Mouse (Mus musculus) adipocyte (in vitro differentiated cells): ENCODE data around the gene Ech1.

Experiments
- DNase-seq: peaks from one replicate; pipeline ENCODE4 v3.0.0-alpha.2; 2016; ENCODE audit warnings: low spot score

Ech1 gene

GRCm38 (mm10) chr7:28824941-28825685 is at the start of gene Ech1:
TSS of gene Ech1 (plus strand) at chr7:28825217.
- DNase-seq = peak; percentile 99

DNA sequence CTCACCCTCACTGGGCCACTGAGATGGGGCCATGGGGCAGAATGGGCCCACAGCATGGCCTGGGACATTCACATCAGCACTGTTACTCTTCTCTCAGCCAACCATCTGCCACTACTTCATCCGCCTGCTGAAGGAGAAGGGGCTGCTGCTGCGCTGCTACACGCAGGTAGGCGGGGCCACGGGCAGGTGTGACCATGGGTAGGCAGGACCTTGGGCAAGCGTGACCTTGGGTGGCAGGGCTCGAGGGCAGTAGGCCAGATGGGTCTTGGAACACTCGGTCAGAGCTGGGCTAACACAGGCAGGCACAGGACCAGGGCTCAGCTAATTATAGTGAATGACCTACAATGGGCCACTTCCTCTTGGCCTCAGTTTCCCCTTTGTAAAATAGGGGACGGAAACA is 46.2 kb upstream of the Ech1 start:
- no peak for DNase-seq

DNA sequence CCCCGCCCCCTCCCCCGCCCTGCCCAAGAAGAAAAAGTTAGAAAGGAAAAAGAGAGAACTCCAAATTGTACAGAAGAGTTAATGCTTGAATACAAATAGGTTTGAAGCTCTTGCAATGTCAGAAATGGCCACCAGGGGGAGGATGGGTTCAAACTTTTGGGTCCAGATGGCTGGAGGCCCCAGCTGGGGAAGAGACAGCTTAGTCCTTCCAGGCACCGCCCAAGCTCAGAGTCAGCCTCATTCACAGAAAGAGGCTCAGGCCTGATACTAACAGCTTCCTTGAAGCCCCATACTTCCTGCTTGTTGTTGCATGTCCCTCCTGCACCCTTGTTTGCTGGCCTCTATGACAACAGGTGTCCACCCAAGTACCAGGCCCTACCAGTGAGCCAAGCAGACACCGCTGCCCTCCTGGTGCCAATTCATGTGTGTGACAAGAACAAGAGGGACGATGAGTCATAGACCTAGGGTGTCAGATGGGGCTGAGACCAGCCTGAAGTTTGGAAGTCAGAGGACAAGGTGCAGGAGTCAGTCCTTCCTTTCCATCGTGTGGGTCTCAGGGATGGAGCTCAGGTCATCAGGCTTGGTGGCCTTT is 44.9 kb upstream of the Ech1 start:
- DNase-seq = peak; percentile 92

DNA sequence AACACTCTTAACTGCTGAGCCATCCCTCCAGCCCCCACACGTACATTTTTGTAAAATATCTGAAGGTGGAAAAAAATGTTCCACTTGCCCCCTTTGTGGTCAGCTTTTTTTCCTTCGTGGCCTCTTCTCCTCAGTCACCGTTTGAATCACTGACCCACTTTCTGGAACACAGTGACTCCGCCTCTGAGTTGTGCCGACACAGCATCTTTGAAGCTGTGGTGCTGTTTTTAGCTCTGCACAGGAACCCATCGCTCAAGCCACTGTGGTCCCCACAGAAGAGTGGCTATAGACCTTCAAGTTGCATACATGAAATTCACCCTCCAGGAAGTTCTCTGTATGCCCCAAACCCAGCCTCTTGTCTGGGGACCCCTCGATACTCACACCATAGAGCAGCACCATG is 44.2 kb upstream of the Ech1 start:
- DNase-seq = no peak

DNA sequence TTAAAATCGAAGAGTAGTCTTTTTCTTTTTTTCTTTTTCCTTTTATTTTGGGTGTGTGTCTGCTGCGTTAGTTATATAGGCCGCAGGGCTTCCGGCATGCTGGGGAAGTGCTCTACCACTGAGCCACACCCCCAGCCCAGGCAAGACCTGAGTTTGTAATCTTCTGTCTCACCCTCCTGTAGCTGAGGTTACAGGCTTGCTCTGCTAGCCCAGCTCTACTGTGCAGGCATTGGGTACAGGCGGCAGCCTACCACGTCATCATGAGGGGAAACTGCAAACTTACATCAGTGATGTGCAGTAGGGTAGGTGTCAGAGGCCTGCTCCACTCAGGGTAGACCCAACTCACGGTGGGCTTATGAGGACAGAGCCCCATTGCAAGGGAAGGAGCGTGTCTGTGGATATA is 43.8 kb upstream of the Ech1 start:
- no peak for DNase-seq

GRCm38 (mm10) chr7:28785161-28785560 is 39.9 kb upstream of the Ech1 start:
- no peak for DNase-seq

DNA sequence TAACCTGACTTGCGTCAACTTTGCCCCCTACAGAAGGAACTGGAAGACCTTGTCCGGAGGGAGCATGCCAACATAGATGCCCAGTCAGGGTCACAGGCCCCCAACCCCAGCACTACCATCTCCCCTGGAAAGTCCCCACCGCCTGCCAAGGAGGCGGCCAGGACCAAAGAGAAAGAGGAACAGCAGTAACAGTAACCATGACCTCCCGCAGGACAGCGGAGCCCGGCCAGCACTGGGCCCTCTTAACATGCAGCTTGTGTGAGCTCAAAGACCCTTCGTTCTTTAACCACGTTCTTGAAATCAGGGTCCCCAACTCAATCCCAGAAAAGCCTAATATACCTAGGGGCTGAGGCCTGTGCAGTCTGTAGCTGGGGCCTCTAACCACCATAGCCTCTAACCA is 37.1 kb upstream of the Ech1 start:
- no peak for DNase-seq

GRCm38 (mm10) chr7:28788307-28789195 is 36.5 kb upstream of the Ech1 start, which contains the start of gene Rinl:
TSS of gene Rinl (plus strand) at chr7:28788969.
- DNase-seq = no peak

GRCm38 (mm10) chr7:28789235-28789634 is 35.8 kb upstream of the Ech1 start:
- no peak for DNase-seq

DNA sequence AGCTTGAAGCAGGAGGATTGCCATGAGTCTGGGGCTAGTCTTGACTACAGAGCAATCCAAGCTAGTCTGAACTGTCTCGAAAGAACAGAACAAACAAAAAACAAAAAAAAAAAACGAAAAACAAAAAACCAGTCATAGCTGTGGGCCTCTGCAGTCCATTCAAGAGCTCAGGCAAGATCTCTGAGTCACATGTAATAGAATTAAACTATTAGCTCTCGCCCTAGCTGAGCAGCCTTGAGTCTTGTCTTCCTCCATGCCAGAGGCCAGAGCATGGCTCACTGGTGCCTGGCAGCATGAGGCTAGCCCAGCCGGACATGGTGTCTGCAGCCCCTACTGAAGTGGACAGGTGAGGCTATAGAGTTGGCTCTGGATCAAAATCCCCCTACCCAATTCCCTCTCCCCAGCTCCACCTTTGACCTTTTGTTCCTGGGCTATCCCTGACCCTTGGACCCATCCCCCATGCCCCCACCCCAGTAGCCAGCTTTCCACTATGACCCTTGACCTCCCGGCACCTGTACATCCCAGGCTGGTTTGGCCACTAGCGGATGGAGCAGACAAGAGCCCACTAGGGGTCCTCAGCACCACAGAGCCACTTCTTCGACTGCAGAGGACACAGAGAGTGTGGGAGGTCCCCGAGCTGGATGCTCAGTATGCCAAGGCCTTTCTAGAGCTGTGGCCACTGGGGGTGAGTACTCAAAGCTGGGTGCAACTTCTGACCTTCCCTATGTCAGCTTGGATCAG is 34.8 kb upstream of the Ech1 start:
- DNase-seq = no peak

DNA sequence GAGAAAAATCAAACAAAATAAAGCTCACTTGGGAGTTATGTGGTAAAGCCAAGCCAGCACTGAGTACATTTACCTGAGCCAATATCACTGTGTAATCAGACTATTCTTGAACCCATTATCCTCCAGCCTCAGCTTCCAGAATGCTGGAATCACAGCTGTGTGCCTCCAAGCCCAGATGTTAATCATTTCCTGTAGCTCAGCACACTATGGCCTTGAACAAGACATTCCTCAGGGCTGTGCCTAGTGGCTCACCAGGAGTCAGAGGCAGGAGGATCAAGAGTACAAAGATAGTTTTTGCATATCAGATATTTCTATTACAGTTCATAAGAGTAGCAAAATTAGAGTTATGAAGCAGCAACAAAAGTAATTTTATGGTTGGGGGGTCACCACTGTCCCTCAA is 33.3 kb upstream of the Ech1 start:
- DNase-seq = no peak

DNA sequence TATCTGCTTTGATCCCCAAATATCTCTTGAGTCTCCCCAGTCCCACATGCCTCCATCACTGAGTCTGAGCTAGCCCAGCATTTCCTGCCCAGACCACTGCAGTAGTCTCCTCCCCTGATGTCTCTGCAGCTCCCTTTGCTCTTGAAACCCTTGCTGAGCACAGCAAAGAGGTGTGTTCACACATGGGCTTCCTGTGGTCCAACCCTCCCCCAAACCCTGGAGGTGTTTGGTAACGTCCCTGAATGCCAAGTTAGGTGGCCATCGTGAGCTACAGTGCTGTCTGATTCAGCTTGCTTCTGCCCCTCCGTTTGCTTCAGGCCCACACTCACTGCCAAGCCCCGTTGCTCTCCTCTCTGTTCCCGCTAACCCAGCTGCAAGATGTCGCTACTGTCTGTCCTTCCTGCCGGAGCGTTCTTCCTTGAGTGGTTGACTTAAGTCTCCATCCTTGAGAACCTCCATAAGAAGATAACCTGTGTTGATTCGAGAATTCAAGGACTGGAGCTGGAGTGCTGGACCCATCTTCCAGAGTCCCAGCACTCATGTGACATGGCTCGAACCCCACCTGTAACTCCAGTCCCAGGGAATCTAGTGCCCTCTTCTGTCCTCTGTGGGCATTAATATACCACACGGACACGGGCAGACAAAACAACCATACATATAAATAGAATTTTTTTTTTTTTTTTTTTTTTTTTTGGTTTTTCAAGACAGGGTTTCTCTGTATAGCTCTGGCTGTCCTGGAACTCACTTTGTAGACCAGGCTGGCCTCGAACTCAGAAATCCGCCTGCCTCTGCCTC is 32.4 kb upstream of the Ech1 start:
- DNase-seq = no peak

- DNase-seq = peak; percentile 38
Observed at GRCm38 (mm10) chr7:28793834-28794233, 31.2 kb upstream of the Ech1 start.

DNA sequence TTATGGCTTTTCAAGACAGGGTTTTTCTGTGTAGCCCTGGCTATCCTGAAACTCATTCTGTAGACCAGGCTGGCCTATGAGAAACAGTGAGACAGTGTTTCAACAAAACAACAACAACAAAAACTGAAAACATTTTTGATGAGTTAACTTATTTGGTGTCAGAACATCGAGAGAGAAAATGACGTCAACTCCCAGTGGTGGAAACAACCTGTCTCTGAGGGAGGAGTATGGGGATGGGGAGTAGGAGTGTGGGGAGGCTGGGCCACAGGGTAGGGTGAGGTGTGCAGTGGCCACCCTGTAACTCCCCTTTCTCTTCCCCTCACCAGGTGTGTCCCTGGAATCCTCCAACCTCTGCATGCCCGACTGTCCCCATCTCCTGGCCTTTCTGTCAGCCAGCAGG is 30.5 kb upstream of the Ech1 start:
- DNase-seq = no peak

GRCm38 (mm10) chr7:28795832-28796231 is 29.2 kb upstream of the Ech1 start:
- DNase-seq = no peak

DNA sequence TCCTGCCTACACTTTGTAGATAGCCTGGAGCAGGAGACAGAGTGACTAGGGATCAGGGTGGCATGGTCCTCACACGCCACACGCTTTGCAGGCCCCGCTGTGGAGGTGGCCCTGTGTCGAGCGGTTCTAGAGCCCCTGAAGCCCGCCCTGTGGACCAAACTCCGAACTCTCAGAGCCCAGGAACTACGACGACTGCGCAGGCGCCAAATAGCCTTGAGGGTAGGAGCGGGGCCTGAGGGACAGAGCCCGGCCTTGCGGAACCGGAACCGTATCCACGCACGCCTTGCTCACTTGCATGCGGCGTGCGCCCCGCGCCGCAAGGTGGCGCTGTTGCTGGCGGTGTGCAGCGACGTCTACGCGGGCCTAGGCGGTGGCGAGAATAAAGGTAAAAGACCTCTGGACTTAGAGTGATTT is 28.4 kb upstream of the Ech1 start:
- DNase-seq = no peak

GRCm38 (mm10) chr7:28799994-28800393 is 25.0 kb upstream of the Ech1 start:
- no peak for DNase-seq

- DNase-seq = peak; percentile 51
Observed at GRCm38 (mm10) chr7:28801451-28801850, 23.6 kb upstream of the Ech1 start.

DNA sequence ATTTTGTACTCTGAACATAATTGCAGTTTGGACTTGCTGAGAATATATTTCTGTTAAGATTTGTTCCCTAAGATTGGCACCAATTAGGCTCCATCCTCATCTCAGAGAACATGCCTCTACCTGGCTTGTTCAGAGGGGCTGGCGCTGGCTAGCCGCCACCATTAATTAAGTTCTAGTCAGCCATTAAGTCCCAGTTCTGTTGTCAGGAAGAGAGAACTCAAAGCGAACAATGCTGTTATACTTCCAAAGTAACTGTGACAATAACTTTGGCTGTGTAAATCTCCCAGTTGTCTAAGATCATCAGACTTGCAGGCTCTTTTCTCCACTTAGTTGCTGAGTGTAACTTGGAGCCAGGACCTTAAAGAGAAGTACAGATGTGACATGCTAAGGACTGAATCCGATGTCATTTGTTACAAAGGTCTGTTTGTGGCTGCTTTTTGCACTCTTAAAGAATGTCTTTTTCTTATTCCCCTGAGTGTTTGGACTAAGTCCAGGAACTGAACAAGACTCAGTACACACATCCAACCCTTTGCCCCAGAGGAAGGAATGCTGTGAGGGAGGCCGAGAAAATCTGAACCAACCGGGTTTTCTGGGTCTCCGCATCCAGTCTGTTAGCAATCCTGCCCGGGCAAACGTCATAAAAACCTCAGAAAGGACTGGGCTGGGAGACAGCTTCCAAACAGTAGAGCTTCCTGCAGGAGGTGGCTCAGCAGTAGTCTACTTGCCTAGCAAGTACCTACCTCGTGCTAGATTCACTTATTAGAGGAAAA is 22.9 kb upstream of the Ech1 start:
- peak; percentile 90 for DNase-seq

- DNase-seq = no peak
Observed at GRCm38 (mm10) chr7:28802846-28803588, 22.0 kb upstream of the Ech1 start.
